Mouse (Mus musculus): ENCODE data around the gene Relt.

- no peak for TF ChIP-seq POLR2A (IDR thresholded peaks at IDR 0.05; ENCODE audit: low read depth, low read length)
- no peak for TF ChIP-seq CTCF (IDR thresholded peaks at IDR 0.05; ENCODE audit: borderline replicate concordance, insufficient read depth, low read length)
Observed at GRCm38 (mm10) chr7:100881950-100882349, 18.7 kb upstream of the Relt start.
